Mouse (Mus musculus) megakaryocyte, adult 5-6 weeks (primary cell): ENCODE results near the gene Vps29. TPM values are rescaled to one million over a fixed set of nuclear protein-coding genes. Genes with fewer than 3 reads are reported as not detected.

Experiments used
- ATAC-seq: 2 replicates; pipeline ENCODE4 v1.8.0; 2016; ENCODE audit warnings: mild to moderate bottlenecking, inconsistent platforms; ENCODE audit not compliant: poor library complexity, severe bottlenecking
- total RNA-seq, 2 experiments: library from RNA; stranded (forward) in 1 of 2; stranded (reverse) in 1 of 2; fragments of 153-499, 151-499 nt in 1 of 2; fragments of 221-1000, 200-1000 nt in 1 of 2; gene quantifications; 2 replicates each; pipeline versions ENCODE4 v1.2.3 to v1.2.4; 2015 to 2017

The Vps29 gene
- total RNA-seq, 2 experiments from 2014 or later: 83.5 to 131 TPM

- no peak for ATAC-seq
Measured at GRCm38 (mm10) chr5:122396791-122397190, 42.6 kb downstream of the Vps29 start.

GRCm38 (mm10) chr5:122397495-122397894, 43.3 kb downstream of the Vps29 start:
- ATAC-seq: no peak

- ATAC-seq: no peak
Measured at GRCm38 (mm10) chr5:122399871-122400270, 45.7 kb downstream of the Vps29 start.

GRCm38 (mm10) chr5:122400628-122401302, 46.6 kb downstream of the Vps29 start:
- ATAC-seq: no peak; the same call in 1 of the 2 replicates

- peak; percentile 58 for ATAC-seq
Measured at GRCm38 (mm10) chr5:122401303-122401640, 47.1 kb downstream of the Vps29 start.

GRCm38 (mm10) chr5:122402160-122402559, 48.0 kb downstream of the Vps29 start:
- no peak for ATAC-seq

- no peak for ATAC-seq
Measured at GRCm38 (mm10) chr5:122402772-122403171, 48.6 kb downstream of the Vps29 start.

GRCm38 (mm10) chr5:122403362-122403761, 49.2 kb downstream of the Vps29 start:
- ATAC-seq: no peak

GRCm38 (mm10) chr5:122405537-122405936, 51.4 kb downstream of the Vps29 start:
- ATAC-seq: no peak

GRCm38 (mm10) chr5:122409692-122410645, 55.8 kb downstream of the Vps29 start:
- ATAC-seq: no peak

GRCm38 (mm10) chr5:122411892-122412291, 57.7 kb downstream of the Vps29 start:
- ATAC-seq: no peak

GRCm38 (mm10) chr5:122412826-122413225, 58.7 kb downstream of the Vps29 start:
- ATAC-seq: no peak

- ATAC-seq: no peak
Measured at GRCm38 (mm10) chr5:122414351-122414750, 60.2 kb downstream of the Vps29 start.

Other genes with a start within 250 kb of the Vps29 start
- 1.1 and 1.8 TPM in 2 replicates for gene Ccdc63, start 213.5 kb upstream of the Vps29 start, total RNA-seq (2015)
- gene Ccdc63, start 213.5 kb upstream of the Vps29 start, total RNA-seq (2017): 1.3 and 3.5 TPM in 2 replicates
- gene Ppp1cc, start 196.1 kb upstream of the Vps29 start, total RNA-seq (2015): 354 and 364 TPM in 2 replicates
- gene Ppp1cc, start 196.1 kb upstream of the Vps29 start, total RNA-seq (2017): 189 and 193 TPM in 2 replicates
- gene Hvcn1, start 147.6 kb upstream of the Vps29 start, total RNA-seq (2015): 44.4 and 45.1 TPM in 2 replicates
- gene Hvcn1, start 147.6 kb upstream of the Vps29 start, total RNA-seq (2017): 51.2 and 59.3 TPM in 2 replicates
- gene Tctn1, start 89.9 kb upstream of the Vps29 start, total RNA-seq (2015): 3.2 and 4.3 TPM in 2 replicates
- gene Tctn1, start 89.9 kb upstream of the Vps29 start, total RNA-seq (2017): 3.5 and 6.5 TPM in 2 replicates
- 18.6 and 18.8 TPM in 2 replicates for gene Pptc7, start 70.0 kb upstream of the Vps29 start, total RNA-seq (2015)
- gene Pptc7, start 70.0 kb upstream of the Vps29 start, total RNA-seq (2017): 19.9 and 22.0 TPM in 2 replicates
- 0.82 and 1.6 TPM in 2 replicates for gene Rad9b, start 136 bp upstream of the Vps29 start, total RNA-seq (2015)
- 1.5 and 2.6 TPM in 2 replicates for gene Rad9b, start 136 bp upstream of the Vps29 start, total RNA-seq (2017)
- gene Gpn3, start 17.5 kb downstream of the Vps29 start, total RNA-seq (2015): 27.0 and 32.5 TPM in 2 replicates
- gene Gpn3, start 17.5 kb downstream of the Vps29 start, total RNA-seq (2017): 18.5 and 19.7 TPM in 2 replicates
- gene Fam216a, start 18.0 kb downstream of the Vps29 start, total RNA-seq (2015): 7.2 and 7.6 TPM in 2 replicates
- gene Fam216a, start 18.0 kb downstream of the Vps29 start, total RNA-seq (2017): 9.4 and 10.5 TPM in 2 replicates
- 319 and 422 TPM in 2 replicates for gene Arpc3, start 37.5 kb downstream of the Vps29 start, total RNA-seq (2015)
- gene Arpc3, start 37.5 kb downstream of the Vps29 start, total RNA-seq (2017): 1,374 and 1,550 TPM in 2 replicates
- gene Anapc7, start 67.3 kb downstream of the Vps29 start, total RNA-seq (2015): 16.0 and 16.4 TPM in 2 replicates
- gene Anapc7, start 67.3 kb downstream of the Vps29 start, total RNA-seq (2017): 18.3 and 28.9 TPM in 2 replicates
- gene Atp2a2, start 147.9 kb downstream of the Vps29 start, total RNA-seq (2015): 47.1 and 47.5 TPM in 2 replicates
- gene Atp2a2, start 147.9 kb downstream of the Vps29 start, total RNA-seq (2017): 65.0 and 65.8 TPM in 2 replicates